Mouse (Mus musculus): ENCODE results near the gene Hsd17b14. TPM values are rescaled to one million over a fixed set of nuclear protein-coding genes. Genes with fewer than 3 reads are reported as not detected.
"Not testable (repeated sequence)": the region's sequence is repeated elsewhere in the genome, so short reads cannot be mapped to it uniquely, and the experiment has no call there.

The Hsd17b14 gene
- polyA plus RNA-seq, 1 experiment from 2014 or later, result 3.3 TPM

DNA sequence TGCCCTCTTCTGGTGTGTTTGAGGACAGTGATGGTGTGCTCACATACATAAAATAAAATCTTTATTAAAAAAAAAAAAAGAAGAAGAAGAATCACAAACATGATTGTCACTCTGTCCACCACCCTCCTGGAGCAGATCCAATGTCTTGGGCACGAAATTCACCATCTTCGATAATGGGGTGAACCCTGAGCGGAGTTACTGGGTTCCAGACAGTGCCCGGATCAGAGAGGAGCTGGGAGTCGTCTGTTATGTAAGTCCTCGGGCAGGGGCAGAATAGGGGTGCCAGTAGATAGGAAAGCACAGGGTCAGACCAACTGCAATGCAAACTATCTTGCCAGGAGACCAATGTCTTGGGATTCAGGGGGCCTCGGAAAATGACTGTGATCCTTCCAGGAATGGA is 34.1 kb upstream of the Hsd17b14 start:
- 92% methylated on average over 7 of the region's 7 CpGs for WGBS
- H3K9me3 ChIP-seq (replicated peaks), result no peaks in the 10 kb centered on the region
- peaks cover 37% of the 10 kb centered on the region for H3K4me1 ChIP-seq
- 0 out of 2 replicates have a peak overlapping the region, but pooled peaks have one; percentile 92 for H3K27ac ChIP-seq (replicated peaks)
- ATAC-seq (ENCODE audit: insufficient number of reproducible peaks, low FRiP score, low TSS enrichment, low read depth), result no peak
- H3K4me2 ChIP-seq (replicated peaks), result no peak overlapping the region
- no peaks in the 10 kb centered on the region for H3K27me3 ChIP-seq
- H3K36me3 ChIP-seq, result peaks cover 7% of the 10 kb centered on the region; the same call in 1 of the 2 replicates
- H3K9ac ChIP-seq, result no peak overlapping the region
- no peak overlapping the region for H3K4me3 ChIP-seq (replicated peaks)

GRCm38 (mm10) chr7:45521728-45522184 is 32.9 kb upstream of the Hsd17b14 start:
- H3K4me1 ChIP-seq, result peaks cover 36% of the 10 kb centered on the region

DNA sequence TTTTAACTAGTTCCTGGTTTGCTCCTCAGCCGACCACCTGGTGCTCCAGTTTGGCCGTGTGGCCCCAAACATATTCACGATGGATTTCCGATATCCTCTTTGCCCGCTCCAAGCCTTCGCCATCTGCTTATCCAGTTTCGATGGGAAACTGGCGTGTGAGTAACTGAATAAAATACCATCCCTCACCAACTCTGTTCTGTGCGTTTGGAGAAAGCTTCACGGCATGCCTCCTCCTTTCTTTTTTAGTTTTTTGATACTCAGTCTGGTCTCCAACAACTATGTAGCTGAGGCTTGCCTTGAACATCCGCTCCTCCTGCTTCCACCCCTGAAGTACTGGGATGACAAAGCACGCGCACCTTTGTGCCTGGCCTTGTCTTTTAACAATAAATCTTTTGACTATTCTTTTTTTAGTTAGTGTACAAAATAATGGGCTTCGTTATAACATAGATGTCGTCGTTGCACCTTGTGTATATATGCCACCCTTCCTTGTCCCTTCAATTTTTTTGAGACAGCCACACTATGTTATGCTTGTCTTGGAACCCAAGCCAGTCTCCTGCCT is 32.4 kb upstream of the Hsd17b14 start:
- Histone ChIP-seq H3K9me3 (replicated peaks) (no peaks in the 10 kb centered on the region), H3K9ac (peak overlapping the region; percentile 39; the same call in 1 of the 2 replicates), H3K27me3 (no peaks in the 10 kb centered on the region), H3K4me2 (replicated peaks) (peak overlapping the region; percentile 52), H3K4me3 (replicated peaks) (peak overlapping the region; percentile 51), H3K36me3 (peaks cover 7% of the 10 kb centered on the region; the same call in 1 of the 2 replicates), H3K27ac (replicated peaks) (peak overlapping the region; percentile 92), H3K4me1 (peaks cover 36% of the 10 kb centered on the region)
- no peak for ATAC-seq (ENCODE audit: insufficient number of reproducible peaks, low FRiP score, low TSS enrichment, low read depth)
- 55% methylated on average over 16 of the region's 16 CpGs for WGBS

More at GRCm38 (mm10) chr7:45521728-45522184, 32.9 kb upstream of the Hsd17b14 start:
- WGBS, result under 1% methylated on average over 28 of the region's 28 CpGs
- Histone ChIP-seq H3K9me3 (replicated peaks) (no peaks in the 10 kb centered on the region), H3K4me2 (replicated peaks) (peak overlapping the region; percentile 52), H3K27me3 (no peaks in the 10 kb centered on the region), H3K27ac (replicated peaks) (peak overlapping the region; percentile 92), H3K36me3 (peaks cover 7% of the 10 kb centered on the region; the same call in 1 of the 2 replicates), H3K4me3 (replicated peaks) (peak overlapping the region; percentile 51), H3K9ac (peak overlapping the region; percentile 39)
- peak; percentile 79 for ATAC-seq (ENCODE audit: insufficient number of reproducible peaks, low FRiP score, low TSS enrichment, low read depth)

GRCm38 (mm10) chr7:45522957-45523676 is 31.6 kb upstream of the Hsd17b14 start:
- ATAC-seq (ENCODE audit: insufficient number of reproducible peaks, low FRiP score, low TSS enrichment, low read depth), result no peak
- Histone ChIP-seq H3K9ac (no peak overlapping the region), H3K4me1 (peaks cover 36% of the 10 kb centered on the region), H3K4me3 (replicated peaks) (peak overlapping the region; percentile 51), H3K9me3 (replicated peaks) (no peaks in the 10 kb centered on the region), H3K27ac (replicated peaks) (no peak overlapping the region), H3K36me3 (peaks cover 7% of the 10 kb centered on the region; the same call in 1 of the 2 replicates), H3K4me2 (replicated peaks) (peak overlapping the region; percentile 11; the same call in 1 of the 2 replicates), H3K27me3 (no peaks in the 10 kb centered on the region)
- 69% methylated on average over 18 of the region's 18 CpGs for WGBS

- 82% methylated on average over 13 of the region's 13 CpGs for WGBS
- Histone ChIP-seq H3K4me2 (replicated peaks) (peak overlapping the region; percentile 11; the same call in 1 of the 2 replicates), H3K27ac (replicated peaks) (no peak overlapping the region), H3K27me3 (no peaks in the 10 kb centered on the region), H3K9ac (no peak overlapping the region), H3K4me3 (replicated peaks) (peak overlapping the region; percentile 7), H3K36me3 (peaks cover 7% of the 10 kb centered on the region; the same call in 1 of the 2 replicates), H3K9me3 (replicated peaks) (no peaks in the 10 kb centered on the region), H3K4me1 (peaks cover 36% of the 10 kb centered on the region)
- ATAC-seq (ENCODE audit: insufficient number of reproducible peaks, low FRiP score, low TSS enrichment, low read depth), result no peak
Measured at GRCm38 (mm10) chr7:45523678-45524170, 31.0 kb upstream of the Hsd17b14 start.

GRCm38 (mm10) chr7:45524841-45525621 is 29.7 kb upstream of the Hsd17b14 start:
- Histone ChIP-seq H3K9me3 (replicated peaks) (no peaks in the 10 kb centered on the region), H3K9ac (peak overlapping the region; percentile 92), H3K4me1 (peaks cover 40% of the 10 kb centered on the region), H3K4me2 (replicated peaks) (peak overlapping the region; percentile 74), H3K4me3 (replicated peaks) (peak overlapping the region; percentile 89), H3K27ac (replicated peaks) (peak overlapping the region; percentile 95), H3K27me3 (no peaks in the 10 kb centered on the region), H3K36me3 (peaks cover 7% of the 10 kb centered on the region; the same call in 1 of the 2 replicates)
- WGBS, result 20% methylated on average over 12 of the region's 12 CpGs
- no peak for ATAC-seq (ENCODE audit: insufficient number of reproducible peaks, low FRiP score, low TSS enrichment, low read depth)

DNA sequence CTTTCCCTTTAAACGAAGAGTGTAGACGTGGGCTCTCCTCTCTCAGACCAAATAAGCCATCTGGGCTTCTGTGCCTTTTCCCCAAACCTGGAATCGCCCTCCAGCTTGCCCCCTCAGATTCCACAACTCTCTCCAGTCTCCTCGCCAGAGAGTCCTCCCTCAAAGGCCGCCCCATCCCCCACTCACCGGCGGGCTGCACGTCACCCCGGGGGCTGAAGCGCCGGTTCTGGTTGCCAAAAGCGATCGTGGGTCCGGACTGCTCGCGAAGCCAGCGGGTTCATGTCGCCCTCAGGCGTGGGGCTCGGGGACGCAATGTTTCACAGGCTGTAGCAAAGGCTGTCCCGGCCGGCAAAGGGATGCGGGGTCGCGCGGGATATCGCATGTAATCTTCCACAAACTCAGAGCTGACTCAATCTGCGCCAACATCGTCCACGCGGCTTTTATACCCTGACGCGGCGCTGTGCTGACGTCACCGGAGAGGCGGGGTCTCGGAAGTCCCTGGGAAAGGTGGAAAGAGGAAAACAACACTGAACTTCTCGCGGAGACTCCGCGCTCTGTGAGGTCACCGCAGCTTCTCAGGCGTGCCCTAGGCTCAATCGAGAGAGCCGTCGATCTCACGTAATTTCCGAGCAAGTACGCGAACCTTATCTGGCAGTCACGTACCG is 28.8 kb upstream of the Hsd17b14 start, which contains the start of the genes Ppp1r15a and Plekha4:
Gene Ppp1r15a, minus strand, starts transcription at position 460 of the 665 bp plus-strand sequence.
Gene Plekha4, plus strand, starts transcription at position 522 of the 665 bp plus-strand sequence.
- Histone ChIP-seq H3K4me3 (replicated peaks) (peak within 1 kb of the TSS; percentile 89), H3K27ac (replicated peaks) (peak within 1 kb of the TSS; percentile 95), H3K9me3 (replicated peaks) (no peaks in the 10 kb centered on the region), H3K36me3 (peaks cover 7% of the 10 kb centered on the region; the same call in 1 of the 2 replicates), H3K4me2 (replicated peaks) (peak within 1 kb of the TSS; percentile 74), H3K27me3 (no peaks in the 10 kb centered on the region), H3K9ac (peak within 1 kb of the TSS; percentile 92), H3K4me1 (peaks cover 45% of the 10 kb centered on the region)
- ATAC-seq (ENCODE audit: insufficient number of reproducible peaks, low FRiP score, low TSS enrichment, low read depth), result peak; percentile 79
- under 1% methylated on average over 54 of the region's 54 CpGs for WGBS

- H3K9ac ChIP-seq, result peak overlapping the region; percentile 92
- ATAC-seq (ENCODE audit: insufficient number of reproducible peaks, low FRiP score, low TSS enrichment, low read depth), result no peak
- no peaks in the 10 kb centered on the region for H3K9me3 ChIP-seq (replicated peaks)
- H3K4me1 ChIP-seq, result peaks cover 42% of the 10 kb centered on the region
- H3K27ac ChIP-seq (replicated peaks), result peak overlapping the region; percentile 95
- peak overlapping the region; percentile 74 for H3K4me2 ChIP-seq (replicated peaks)
- peak overlapping the region; percentile 89 for H3K4me3 ChIP-seq (replicated peaks)
- H3K36me3 ChIP-seq, result peaks cover 7% of the 10 kb centered on the region; the same call in 1 of the 2 replicates
- no peaks in the 10 kb centered on the region for H3K27me3 ChIP-seq
- WGBS, result 22% methylated on average over 7 of the region's 7 CpGs
Measured at GRCm38 (mm10) chr7:45526474-45527120, 28.1 kb upstream of the Hsd17b14 start.

- not testable (repeated sequence) for H3K27ac ChIP-seq (replicated peaks)
Measured at GRCm38 (mm10) chr7:45527169-45527568, 27.5 kb upstream of the Hsd17b14 start.

DNA sequence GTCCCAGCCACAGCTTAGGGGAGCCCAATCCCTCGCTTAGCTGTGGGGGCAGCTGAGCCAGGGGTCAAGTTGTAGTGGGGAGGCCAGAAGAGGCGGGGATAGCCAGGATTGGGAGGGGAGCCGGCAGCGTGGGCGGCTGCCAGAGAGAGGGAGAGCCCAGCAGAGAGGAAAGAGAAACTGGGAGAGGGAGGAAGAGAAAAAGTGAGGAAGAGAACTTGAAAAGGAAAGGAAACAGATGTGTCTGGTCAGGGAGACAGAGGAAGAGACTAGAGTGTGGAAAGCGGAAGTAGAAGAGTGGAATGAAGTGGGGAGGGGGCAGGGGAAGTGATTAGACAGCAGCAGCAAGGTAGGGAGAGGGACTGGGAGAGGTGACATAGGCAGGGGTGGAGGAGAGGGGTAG is 25.2 kb upstream of the Hsd17b14 start:
- Histone ChIP-seq H3K4me1 (peaks cover 24% of the 10 kb centered on the region), H3K9me3 (replicated peaks) (no peaks in the 10 kb centered on the region), H3K27me3 (no peaks in the 10 kb centered on the region), H3K27ac (replicated peaks) (peak overlapping the region; percentile 12; the same call in 1 of the 2 replicates), H3K36me3 (no peaks in the 10 kb centered on the region), H3K4me2 (replicated peaks) (no peak overlapping the region), H3K9ac (no peak overlapping the region), H3K4me3 (replicated peaks) (no peak overlapping the region)
- ATAC-seq (ENCODE audit: insufficient number of reproducible peaks, low FRiP score, low TSS enrichment, low read depth), result no peak
- WGBS, result 11% methylated on average over 6 of the region's 6 CpGs

More at GRCm38 (mm10) chr7:45527169-45527568, 27.5 kb upstream of the Hsd17b14 start:
- not testable (repeated sequence) for H3K27me3 ChIP-seq; H3K9me3 ChIP-seq (replicated peaks); H3K9ac ChIP-seq; H3K4me3 ChIP-seq (replicated peaks); H3K4me2 ChIP-seq (replicated peaks); ATAC-seq (ENCODE audit: insufficient number of reproducible peaks, low FRiP score, low TSS enrichment, low read depth); H3K36me3 ChIP-seq
- WGBS, result 89% methylated on average over 6 of the region's 6 CpGs
- peaks cover 40% of the 10 kb centered on the region for H3K4me1 ChIP-seq
